Mouse (Mus musculus) C2C12 (cell line): ENCODE measurements around the gene Stxbp5. TPM values are rescaled to one million over a fixed set of nuclear protein-coding genes. Genes with fewer than 3 reads are reported as not detected.
A peak's percentile ranks its signal among the peaks of the same experiment; 100 is the strongest.

Source experiments
- H3K27me3 ChIP-seq: one replicate; pipeline ENCODE4 v1.6.1; 2011; ENCODE audit not compliant: control insufficient read depth, insufficient read depth, insufficient read length
- H3K36me3 ChIP-seq: one replicate; pipeline ENCODE4 v1.6.1; 2011; ENCODE audit not compliant: control insufficient read depth, insufficient read depth
- H3K4me3 ChIP-seq: one replicate; pipeline ENCODE4 v1.5.1; 2011; ENCODE audit warnings: mild to moderate bottlenecking, control low read depth; ENCODE audit not compliant: poor library complexity, insufficient read depth, severe bottlenecking
- H3K79me2 ChIP-seq: one replicate; pipeline ENCODE4 v1.6.1; 2011; ENCODE audit not compliant: control insufficient read depth, insufficient read depth
- H3K79me3 ChIP-seq: one replicate; pipeline ENCODE4 v1.6.1; 2011; ENCODE audit warnings: low read depth, control low read depth
- H3ac ChIP-seq: one replicate; pipeline ENCODE3; 2011; ENCODE audit warnings: low read depth; ENCODE audit not compliant: control insufficient read depth, insufficient read length
- CEBPB ChIP-seq: IDR thresholded peaks from one replicate; pipeline ENCODE4 v1.6.1; 2011; ENCODE audit warnings: low read depth, mild to moderate bottlenecking, control low read depth, moderate library complexity
- CTCF ChIP-seq: IDR thresholded peaks from one replicate; pipeline ENCODE4 v1.5.1; 2011; ENCODE audit not compliant: control insufficient read depth, insufficient read depth, insufficient read length
- FOSL1 ChIP-seq: IDR thresholded peaks from one replicate; pipeline ENCODE4 v1.8.0; 2011; ENCODE audit warnings: mild to moderate bottlenecking, low read length; ENCODE audit not compliant: poor library complexity, insufficient read depth, severe bottlenecking
- MAX ChIP-seq: IDR thresholded peaks from one replicate; pipeline ENCODE4 v1.6.1; 2011; ENCODE audit warnings: mild to moderate bottlenecking, control low read depth
- MYOD1 ChIP-seq: IDR thresholded peaks from one replicate; pipeline ENCODE4 v1.6.1; 2011; ENCODE audit warnings: low read depth; ENCODE audit not compliant: control insufficient read depth, insufficient read length
- MYOG ChIP-seq: IDR thresholded peaks from one replicate; pipeline ENCODE4 v1.6.1; 2011; ENCODE audit not compliant: control insufficient read depth, insufficient read length; ENCODE audit errors: extremely low read depth
- USF1 ChIP-seq: IDR thresholded peaks from one replicate; pipeline ENCODE4 v1.6.1; 2011; ENCODE audit warnings: low read depth, mild to moderate bottlenecking, control low read depth, moderate library complexity
- polyA plus RNA-seq: library from polyadenylated mRNA; unstranded; fragments of >200 nt; fragmentation: generic; extraction: Trizol; gene quantifications from one replicate; pipeline ENCODE4 v1.2.1, GENCODE M21; 2012; ENCODE audit warnings: missing spikeins

The Stxbp5 gene
- polyA plus RNA-seq, 1 experiment: 4.2 TPM

DNA sequence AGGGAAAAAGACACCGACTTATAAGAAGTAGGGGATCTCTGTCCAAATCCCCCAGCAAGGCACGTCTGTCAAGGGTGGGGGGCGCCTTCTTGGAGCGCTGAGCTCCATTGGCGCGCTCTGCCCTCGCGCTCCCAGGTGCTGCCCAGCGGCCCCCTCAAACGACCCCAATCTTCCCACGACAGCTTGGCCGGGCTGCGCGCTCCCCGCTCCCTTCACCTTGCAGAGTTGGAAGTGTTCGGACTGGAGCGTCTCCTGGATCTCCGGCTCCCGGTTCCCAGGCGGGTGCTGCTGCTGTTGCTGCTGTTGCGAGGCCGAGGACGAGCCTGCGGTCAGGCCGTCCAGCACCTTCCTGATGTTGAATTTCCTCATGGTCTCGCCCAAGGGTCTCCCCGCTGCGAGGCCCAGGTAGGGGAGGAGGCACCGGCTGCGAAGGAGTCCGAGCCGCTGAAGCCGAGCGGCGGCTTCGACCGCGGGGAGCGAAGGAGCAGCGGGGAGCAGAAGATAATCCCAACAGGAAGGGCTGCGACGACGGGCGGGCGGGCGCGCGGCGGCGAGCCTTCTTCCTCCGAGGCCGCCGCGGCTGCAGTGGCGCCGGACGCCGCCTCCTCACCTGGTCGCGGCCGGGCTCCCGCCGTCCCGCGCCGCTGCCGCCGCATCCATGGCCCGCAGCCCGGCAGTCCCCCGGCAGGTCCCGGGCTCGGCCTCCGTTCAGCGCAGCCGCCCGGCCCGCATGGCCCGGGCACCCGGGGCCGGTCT, 386 bp downstream of the Stxbp5 start:
- Histone ChIP-seq H3K36me3 (peaks cover 4% of the 10 kb centered on the region), H3K79me3 (peaks cover 25% of the 10 kb centered on the region), H3ac (peak overlapping the region; percentile 88), H3K79me2 (peaks cover 52% of the 10 kb centered on the region), H3K4me3 (peak overlapping the region; percentile 66), H3K27me3 (no peaks in the 10 kb centered on the region)
- no peak for TF ChIP-seq CEBPB
- no peak for TF ChIP-seq CTCF
- no peak for TF ChIP-seq USF1
- no peak for TF ChIP-seq FOSL1
- no peak for TF ChIP-seq MAX
- TF ChIP-seq MYOG: no peak
- TF ChIP-seq MYOD1: no peak

DNA sequence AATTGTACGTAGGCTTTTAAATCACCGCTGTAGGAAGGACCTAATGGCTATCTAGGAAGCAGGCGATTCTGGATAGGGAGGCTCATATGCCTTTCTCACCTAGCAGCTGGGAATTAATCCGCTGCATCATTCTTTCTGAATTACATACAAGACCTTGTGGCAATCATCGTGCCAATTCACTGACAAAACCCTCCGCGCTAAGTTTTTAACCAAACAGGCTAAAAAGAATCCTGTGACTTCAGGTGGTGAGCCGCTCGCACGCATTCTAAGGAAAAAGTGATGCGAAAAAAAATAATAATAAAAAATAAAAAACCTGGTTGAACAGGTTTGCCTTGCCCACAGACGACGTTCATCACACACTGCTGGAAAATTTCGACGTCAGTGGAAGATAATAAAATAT, 1.1 kb downstream of the Stxbp5 start:
- Histone ChIP-seq H3K79me2 (peaks cover 59% of the 10 kb centered on the region), H3K79me3 (peaks cover 30% of the 10 kb centered on the region), H3K36me3 (peaks cover 6% of the 10 kb centered on the region), H3ac (no peak overlapping the region), H3K4me3 (peak overlapping the region; percentile 66), H3K27me3 (no peaks in the 10 kb centered on the region)
- no peak for TF ChIP-seq CTCF
- TF ChIP-seq FOSL1: no peak

DNA sequence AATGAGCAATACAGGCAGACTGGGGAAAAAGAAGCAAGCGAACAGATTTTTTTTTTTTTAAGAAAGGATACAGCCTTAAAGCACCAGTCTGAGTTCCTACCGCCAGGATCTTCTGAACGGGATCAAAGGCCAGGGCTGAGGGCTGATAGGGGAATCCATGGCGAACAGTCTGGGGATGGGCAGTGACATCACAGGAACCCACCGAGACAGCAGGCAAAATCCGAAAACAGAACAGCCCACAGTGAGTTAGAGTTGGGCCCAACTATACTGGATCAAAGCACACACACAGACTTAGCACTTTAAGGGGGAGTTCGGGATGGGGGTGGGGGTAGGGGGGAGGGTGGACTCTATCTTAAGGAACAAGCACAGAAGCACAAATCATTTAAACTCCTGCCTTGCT, 1.8 kb downstream of the Stxbp5 start:
- Histone ChIP-seq H3K36me3 (peaks cover 13% of the 10 kb centered on the region), H3K79me2 (peaks cover 66% of the 10 kb centered on the region), H3K4me3 (peak overlapping the region; percentile 6), H3K79me3 (peaks cover 32% of the 10 kb centered on the region), H3ac (no peak overlapping the region), H3K27me3 (no peaks in the 10 kb centered on the region)
- TF ChIP-seq CTCF (no peak), CEBPB (no peak), USF1 (no peak), MYOG (no peak), MYOD1 (no peak), MAX (no peak), FOSL1 (no peak)

- Histone ChIP-seq H3K79me2 (peaks cover 73% of the 10 kb centered on the region), H3K4me3 (no peak overlapping the region), H3K27me3 (no peaks in the 10 kb centered on the region), H3K79me3 (peaks cover 34% of the 10 kb centered on the region), H3K36me3 (peaks cover 17% of the 10 kb centered on the region), H3ac (no peak overlapping the region)
- TF ChIP-seq MAX (no peak), CEBPB (no peak), CTCF (no peak), FOSL1 (no peak), USF1 (no peak), MYOG (no peak), MYOD1 (no peak)
Measured at GRCm38 (mm10) chr10:9897852-9898251, 3.0 kb downstream of the Stxbp5 start.

DNA sequence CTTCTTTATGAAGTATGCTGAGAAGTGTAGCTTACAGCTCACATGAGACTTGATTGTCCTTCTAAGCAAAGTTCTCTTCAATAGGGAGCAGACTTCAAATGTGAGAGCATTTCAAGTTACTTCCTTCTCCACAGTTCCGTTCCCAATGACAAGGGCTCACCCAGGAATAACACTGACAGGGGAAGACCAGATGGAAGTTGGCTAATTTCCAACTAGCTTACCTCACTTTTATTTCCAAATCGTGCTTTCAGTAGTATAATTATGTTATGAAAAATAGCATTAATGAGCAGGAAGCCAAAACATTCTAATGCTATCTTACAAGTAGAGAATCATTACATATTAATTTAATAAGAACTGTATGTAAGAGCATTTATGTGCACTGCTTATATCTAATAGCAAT, 7.3 kb downstream of the Stxbp5 start:
- peaks cover 29% of the 10 kb centered on the region for H3K79me3 ChIP-seq
- no peak for TF ChIP-seq USF1
- no peak for TF ChIP-seq MYOD1
- no peak for TF ChIP-seq CTCF
- TF ChIP-seq CEBPB: no peak
- no peak for TF ChIP-seq MAX
- no peak for TF ChIP-seq FOSL1
- TF ChIP-seq MYOG: no peak
- H3K36me3 ChIP-seq: peaks cover 24% of the 10 kb centered on the region
- no peaks in the 10 kb centered on the region for H3K27me3 ChIP-seq
- H3ac ChIP-seq: no peak overlapping the region
- peaks cover 60% of the 10 kb centered on the region for H3K79me2 ChIP-seq
- H3K4me3 ChIP-seq: no peak overlapping the region

- no peak for TF ChIP-seq CEBPB
- TF ChIP-seq USF1: no peak
- no peak for TF ChIP-seq MYOD1
- TF ChIP-seq FOSL1: no peak
- no peak for TF ChIP-seq MYOG
- TF ChIP-seq MAX: no peak
- no peak for TF ChIP-seq CTCF
- no peak overlapping the region for H3ac ChIP-seq
- no peak overlapping the region for H3K4me3 ChIP-seq
- H3K27me3 ChIP-seq: no peaks in the 10 kb centered on the region
- peaks cover 20% of the 10 kb centered on the region for H3K36me3 ChIP-seq
- peaks cover 44% of the 10 kb centered on the region for H3K79me2 ChIP-seq
- peaks cover 16% of the 10 kb centered on the region for H3K79me3 ChIP-seq
Measured at GRCm38 (mm10) chr10:9889651-9890050, 11.2 kb downstream of the Stxbp5 start.
